Mouse (Mus musculus): ENCODE measurements at regions not wholly inside any gene's neighbourhood (a gene's known extent, or its start where the extent isn't known, plus 50 kb on each side); places are given as distances from the start of the nearest gene placed in this dataset.

- H3K4me1 ChIP-seq (replicated peaks; ENCODE audit: control insufficient read depth, insufficient read depth, low read length), result no peaks in the 10 kb centered on the region
- no peak overlapping the region for H3K4me2 ChIP-seq (replicated peaks; ENCODE audit: low read depth)
- ATAC-seq, result no peak
- H3K27me3 ChIP-seq (replicated peaks; ENCODE audit: control insufficient read depth, insufficient read depth, low read length), result no peaks in the 10 kb centered on the region
- WGBS, result 39% methylated on average over 5 of the region's 5 CpGs
- H3K36me3 ChIP-seq (ENCODE audit: control insufficient read depth, insufficient read depth), result no peaks in the 10 kb centered on the region
- H3K9me3 ChIP-seq (ENCODE audit: control insufficient read depth), result no peaks in the 10 kb centered on the region
- no peak overlapping the region for H3K9ac ChIP-seq (ENCODE audit: low read depth, low read length)
- no peak overlapping the region for H3K27ac ChIP-seq (ENCODE audit: low read depth, low read length)
- H3K4me3 ChIP-seq (ENCODE audit: low read depth, low read length), result no peak overlapping the region
- TF ChIP-seq CTCF (IDR thresholded peaks at IDR 0.05; ENCODE audit: low read depth), result no peak
Measured at GRCm38 (mm10) chr2:135578135-135578534, 80.7 kb upstream of the Plcb4 start.

- WGBS, result 80% methylated on average over 6 of the region's 6 CpGs
- H3K4me2 ChIP-seq (replicated peaks; ENCODE audit: low read depth), result no peak overlapping the region
- no peaks in the 10 kb centered on the region for H3K9me3 ChIP-seq (ENCODE audit: control insufficient read depth)
- H3K4me1 ChIP-seq (replicated peaks; ENCODE audit: control insufficient read depth, insufficient read depth, low read length), result no peaks in the 10 kb centered on the region
- no peak for TF ChIP-seq CTCF (IDR thresholded peaks at IDR 0.05; ENCODE audit: low read depth)
- no peaks in the 10 kb centered on the region for H3K36me3 ChIP-seq (ENCODE audit: control insufficient read depth, insufficient read depth)
- H3K4me3 ChIP-seq (ENCODE audit: low read depth, low read length), result no peak overlapping the region
- H3K27me3 ChIP-seq (replicated peaks; ENCODE audit: control insufficient read depth, insufficient read depth, low read length), result no peaks in the 10 kb centered on the region
- no peak for ATAC-seq
- no peak overlapping the region for H3K9ac ChIP-seq (ENCODE audit: low read depth, low read length)
- H3K27ac ChIP-seq (ENCODE audit: low read depth, low read length), result no peak overlapping the region
Measured at GRCm38 (mm10) chr2:135579514-135579913, 79.3 kb upstream of the Plcb4 start.

DNA sequence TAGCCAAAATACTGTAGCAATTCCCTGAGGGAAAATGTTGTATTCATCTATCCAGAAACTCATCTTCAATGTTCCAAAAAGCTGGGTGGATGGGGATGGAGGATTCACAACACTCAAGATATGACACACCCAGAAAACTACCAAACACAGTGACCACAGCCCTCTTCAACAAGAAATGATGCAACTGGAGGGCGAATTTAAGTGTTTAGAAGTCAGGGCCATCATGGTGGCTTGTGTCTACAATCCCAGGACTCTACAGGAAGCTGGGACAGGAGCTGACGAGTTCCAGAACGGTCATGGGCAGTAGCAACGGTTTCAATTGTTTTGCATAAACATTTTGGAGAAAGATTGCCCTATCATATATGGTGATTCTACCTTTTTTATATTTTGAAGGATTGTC, 78.8 kb upstream of the Plcb4 start:
- Histone ChIP-seq H3K4me3 (ENCODE audit: low read depth, low read length) (no peak overlapping the region), H3K27ac (ENCODE audit: low read depth, low read length) (no peak overlapping the region), H3K4me1 (replicated peaks; ENCODE audit: control insufficient read depth, insufficient read depth, low read length) (no peaks in the 10 kb centered on the region), H3K9ac (ENCODE audit: low read depth, low read length) (no peak overlapping the region), H3K4me2 (replicated peaks; ENCODE audit: low read depth) (no peak overlapping the region), H3K9me3 (ENCODE audit: control insufficient read depth) (no peaks in the 10 kb centered on the region), H3K36me3 (ENCODE audit: control insufficient read depth, insufficient read depth) (no peaks in the 10 kb centered on the region), H3K27me3 (replicated peaks; ENCODE audit: control insufficient read depth, insufficient read depth, low read length) (no peaks in the 10 kb centered on the region)
- no peak for TF ChIP-seq CTCF (IDR thresholded peaks at IDR 0.05; ENCODE audit: low read depth)
- 80% methylated on average over 4 of the region's 4 CpGs for WGBS
- ATAC-seq, result no peak

DNA sequence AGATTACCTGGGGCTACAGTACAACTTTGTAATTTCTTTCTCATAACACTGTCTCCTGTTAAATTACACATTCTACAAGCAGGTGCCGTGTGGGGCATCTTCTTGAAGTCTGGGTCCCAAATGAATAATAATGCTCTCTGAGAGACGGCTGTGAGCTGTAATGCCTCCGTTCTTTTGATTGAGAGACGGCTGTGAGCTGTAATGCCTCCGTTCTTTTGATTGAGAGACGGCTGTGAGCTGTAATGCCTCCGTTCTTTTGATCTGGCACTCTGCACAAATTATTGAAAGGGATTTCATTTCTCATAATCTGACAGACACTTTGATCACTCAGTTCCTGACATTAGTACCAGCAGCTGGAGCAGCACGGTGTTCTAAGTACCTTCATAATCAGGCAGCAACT, 76.5 kb upstream of the Plcb4 start:
- H3K4me3 ChIP-seq (ENCODE audit: low read depth, low read length), result no peak overlapping the region
- WGBS, result 70% methylated on average over 8 of the region's 8 CpGs
- no peak for ATAC-seq
- H3K36me3 ChIP-seq (ENCODE audit: control insufficient read depth, insufficient read depth), result no peaks in the 10 kb centered on the region
- no peaks in the 10 kb centered on the region for H3K9me3 ChIP-seq (ENCODE audit: control insufficient read depth)
- no peak overlapping the region for H3K4me2 ChIP-seq (replicated peaks; ENCODE audit: low read depth)
- no peak overlapping the region for H3K27ac ChIP-seq (ENCODE audit: low read depth, low read length)
- H3K27me3 ChIP-seq (replicated peaks; ENCODE audit: control insufficient read depth, insufficient read depth, low read length), result no peaks in the 10 kb centered on the region
- TF ChIP-seq CTCF (IDR thresholded peaks at IDR 0.05; ENCODE audit: low read depth), result no peak
- H3K9ac ChIP-seq (ENCODE audit: low read depth, low read length), result no peak overlapping the region
- no peaks in the 10 kb centered on the region for H3K4me1 ChIP-seq (replicated peaks; ENCODE audit: control insufficient read depth, insufficient read depth, low read length)

DNA sequence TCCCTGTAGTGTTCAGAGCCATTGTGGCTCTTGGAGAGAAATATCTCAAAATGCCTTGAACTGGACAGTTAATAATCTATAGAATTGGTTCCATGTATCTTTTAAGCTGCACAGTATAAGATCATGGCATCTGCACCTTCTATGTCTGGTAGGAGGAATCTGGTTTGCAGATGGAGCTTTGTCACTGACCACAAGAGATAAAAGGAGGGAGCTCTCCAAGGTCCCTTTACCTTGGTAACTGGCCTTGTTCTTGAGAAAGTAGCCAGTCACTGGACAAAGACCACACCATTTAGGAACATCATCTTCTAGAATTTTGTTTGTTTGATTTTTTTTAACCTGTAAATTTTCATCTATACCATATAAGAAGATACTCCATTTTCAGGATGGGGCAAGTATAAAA, 52.5 kb upstream of the Plcb4 start:
- Histone ChIP-seq H3K4me2 (replicated peaks; ENCODE audit: low read depth) (no peak overlapping the region), H3K9ac (ENCODE audit: low read depth, low read length) (no peak overlapping the region), H3K4me3 (ENCODE audit: low read depth, low read length) (no peak overlapping the region), H3K9me3 (ENCODE audit: control insufficient read depth) (no peaks in the 10 kb centered on the region), H3K27ac (ENCODE audit: low read depth, low read length) (no peak overlapping the region), H3K27me3 (replicated peaks; ENCODE audit: control insufficient read depth, insufficient read depth, low read length) (no peaks in the 10 kb centered on the region), H3K36me3 (ENCODE audit: control insufficient read depth, insufficient read depth) (no peaks in the 10 kb centered on the region), H3K4me1 (replicated peaks; ENCODE audit: control insufficient read depth, insufficient read depth, low read length) (no peaks in the 10 kb centered on the region)
- no peak for ATAC-seq
- TF ChIP-seq CTCF (IDR thresholded peaks at IDR 0.05; ENCODE audit: low read depth), result no peak

All from intestine, postnatal 0 days (tissue).